Mouse (Mus musculus): ENCODE data around the gene Adprh.

DNA sequence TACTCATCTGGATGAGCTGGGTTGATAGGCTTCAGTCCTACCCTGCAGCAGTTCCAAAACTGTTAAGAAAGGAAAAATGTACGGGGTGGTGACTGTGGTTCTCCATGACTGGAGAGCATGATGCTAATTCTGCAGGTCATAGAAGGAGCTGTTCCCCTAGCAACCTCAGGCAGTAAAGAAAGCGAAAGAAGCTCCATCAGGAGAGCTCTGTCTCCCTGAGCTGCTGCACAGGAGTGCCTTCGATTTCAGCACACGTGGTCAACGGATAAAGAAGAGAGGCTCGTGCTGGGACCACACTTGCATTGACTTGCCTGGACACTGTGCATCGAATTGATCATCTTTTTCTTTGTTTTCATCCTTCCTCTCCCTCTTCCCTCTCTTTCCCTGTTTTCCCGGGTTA is 10.3 kb downstream of the Adprh start:
- TF ChIP-seq CTCF (IDR thresholded peaks at IDR 0.05; ENCODE audit: borderline replicate concordance, insufficient read depth, low read length): no peak
- TF ChIP-seq POLR2A (IDR thresholded peaks at IDR 0.05; ENCODE audit: low read depth, low read length): no peak
